Mouse (Mus musculus): ENCODE data around the gene Spa17. TPM values are rescaled to one million over a fixed set of nuclear protein-coding genes. Genes with fewer than 3 reads are reported as not detected.

Gene Spa17
- total and polyA plus RNA-seq, 3 experiments: 0.46 to 2.6 TPM; not detected in 1

DNA sequence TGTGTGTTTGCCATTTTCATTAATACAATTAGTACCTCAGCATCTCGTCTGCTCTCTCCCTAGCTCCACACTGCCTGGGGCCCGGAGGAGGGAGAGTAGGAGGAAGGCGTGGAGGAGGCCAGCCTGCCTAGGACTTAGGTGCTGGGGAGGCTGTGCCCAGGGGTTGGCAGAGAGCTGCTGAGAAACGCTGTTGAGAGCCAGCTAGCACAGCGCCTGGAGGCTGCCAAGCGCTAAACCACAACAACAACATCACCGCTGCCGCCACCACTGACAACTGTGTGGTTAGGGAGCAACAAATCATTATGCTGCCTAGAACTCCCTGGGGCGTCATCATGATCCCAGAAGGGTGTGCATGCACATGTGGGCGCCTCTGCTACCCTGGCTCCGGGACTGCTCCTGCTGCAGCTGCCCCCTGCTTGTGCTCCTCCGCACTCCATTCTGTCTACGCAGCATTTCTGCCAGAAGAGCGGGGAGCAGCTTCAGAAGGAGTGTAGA, 37.0 kb downstream of the Spa17 start:
- Histone ChIP-seq H3K9me3 (replicated peaks; ENCODE audit: insufficient read depth, low read length) (no peaks in the 10 kb centered on the region), H3K27ac (ENCODE audit: control insufficient read depth, low read depth, low read length) (no peak overlapping the region), H3K9ac (ENCODE audit: control insufficient read depth, low read depth, low read length, poor library complexity, severe bottlenecking) (no peak overlapping the region), H3K27me3 (ENCODE audit: control insufficient read depth in 1 of 2, insufficient read depth in 2 of 2, low read length in 2 of 2) (no peaks in the 10 kb centered on the region), H3K4me3 (ENCODE audit: control insufficient read depth in 1 of 2, insufficient read depth in 1 of 2, low read depth in 2 of 2, low read length in 2 of 2) (no peak overlapping the region), H3K36me3 (ENCODE audit: control insufficient read depth in 1 of 2, insufficient read depth in 2 of 2, low read length in 2 of 2) (peaks cover 0 to 24% of the 10 kb centered on the region in 2 experiments; a peak in 2 of 4 replicates), H3K4me1 (ENCODE audit: control insufficient read depth in 1 of 2, insufficient read depth in 2 of 2, low read length in 2 of 2) (peaks cover 20% of the 10 kb centered on the region in 2 experiments), H3K79me2 (ENCODE audit: control insufficient read depth, insufficient read depth, low read length, poor library complexity) (no peaks in the 10 kb centered on the region)
- DNase-seq (ENCODE audit: low read depth, low spot score): no peak
- TF ChIP-seq ZNF384 (IDR thresholded peaks at IDR 0.05; ENCODE audit: low read depth, low read length) (no peak), TAL1 (IDR thresholded peaks at IDR 0.05; ENCODE audit: low read length) (no peak), NELFE (IDR thresholded peaks at IDR 0.05; ENCODE audit: low read depth, low read length) (no peak), MAZ (IDR thresholded peaks at IDR 0.05; ENCODE audit: low read depth, low read length) (no peak), BHLHE40 (IDR thresholded peaks at IDR 0.05; ENCODE audit: borderline replicate concordance, low read depth, low read length) (no peak), ELF1 (IDR thresholded peaks at IDR 0.05; ENCODE audit: low read depth, low read length) (no peak), ETS1 (IDR thresholded peaks at IDR 0.05; ENCODE audit: low read depth, low read length) (no peak), MAFK (IDR thresholded peaks at IDR 0.05; ENCODE audit: borderline replicate concordance, low read depth, low read length) (no peak)

DNA sequence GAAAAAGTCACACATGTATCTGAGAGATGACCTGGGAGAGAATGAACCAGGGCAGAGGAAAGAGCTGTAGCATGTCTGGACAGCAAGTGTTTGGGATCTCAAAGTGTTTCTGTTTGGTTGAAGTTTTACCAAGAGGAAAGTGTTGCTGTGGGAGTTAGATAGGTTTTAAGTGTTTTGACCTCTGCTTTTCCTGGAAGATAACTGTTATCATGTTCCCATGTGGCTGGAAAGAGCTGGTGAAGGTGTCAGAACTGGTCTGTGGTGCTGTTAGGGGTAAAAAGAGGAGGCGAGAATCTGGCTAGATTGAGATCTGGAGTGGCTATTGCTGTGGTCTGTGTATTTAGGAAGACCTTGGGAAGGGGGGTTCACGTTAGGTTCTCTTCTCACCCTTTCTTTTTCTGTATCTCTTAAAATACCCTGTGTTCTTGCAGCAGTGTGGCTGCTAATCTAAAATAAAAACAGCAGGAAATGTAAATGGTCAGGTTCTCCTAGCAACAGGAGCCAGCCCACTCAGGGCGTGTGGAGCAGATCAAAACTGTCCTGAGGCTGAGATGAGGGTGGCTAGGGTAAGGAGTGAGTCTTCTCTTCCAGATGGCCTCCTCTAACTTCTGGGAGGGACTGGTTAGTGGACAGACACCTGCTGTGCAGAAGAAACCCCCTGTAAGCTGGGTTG, 41.2 kb downstream of the Spa17 start:
- H3K36me3 ChIP-seq (ENCODE audit: control insufficient read depth in 1 of 2, insufficient read depth in 2 of 2, low read length in 2 of 2): peaks cover 0 to 57% of the 10 kb centered on the region in 2 experiments; a peak in 2 of 4 replicates
- H3K27me3 ChIP-seq (ENCODE audit: control insufficient read depth in 1 of 2, insufficient read depth in 2 of 2, low read length in 2 of 2): no peaks in the 10 kb centered on the region
- TF ChIP-seq MYB (IDR thresholded peaks at IDR 0.05; ENCODE audit: low read depth, low read length) (0 out of 2 replicates have a peak, but pooled peaks have one; percentile 11), ZC3H11A (IDR thresholded peaks at IDR 0.05; ENCODE audit: low read depth, low read length) (no peak), GATA1 (IDR thresholded peaks at IDR 0.05; ENCODE audit: low read depth, low read length) (peak; percentile 87), POLR2AphosphoS2 (IDR thresholded peaks at IDR 0.05; ENCODE audit: low read length) (no peak), ZKSCAN1 (IDR thresholded peaks at IDR 0.05; ENCODE audit: low read depth, low read length) (no peak), SIN3A (IDR thresholded peaks at IDR 0.05; ENCODE audit: low read length) (peak; percentile 44), MXI1 (IDR thresholded peaks at IDR 0.05; ENCODE audit: low read depth, low read length) (peak; percentile 59), POLR2A (IDR thresholded peaks at IDR 0.05; ENCODE audit: control insufficient read depth in 1 of 2, insufficient read depth in 1 of 2, low read depth in 1 of 2, low read length in 2 of 2, poor library complexity in 1 of 2) (no peak), RAD21 (IDR thresholded peaks at IDR 0.05; ENCODE audit: low read depth, low read length) (no peak), CHD1 (IDR thresholded peaks at IDR 0.05; ENCODE audit: low read depth, low read length) (no peak), ELF1 (IDR thresholded peaks at IDR 0.05; ENCODE audit: low read depth, low read length) (no peak), E2F4 (IDR thresholded peaks at IDR 0.05; ENCODE audit: borderline replicate concordance, low read depth, low read length) (no peak), TCF12 (IDR thresholded peaks at IDR 0.05; ENCODE audit: low read depth, low read length) (peak; percentile 79), KAT2A (conservative IDR thresholded peaks at IDR 0.05; ENCODE audit: low read depth, low read length) (no peak), EP300 (IDR thresholded peaks at IDR 0.05; ENCODE audit: low read depth in 1 of 2, low read length in 2 of 2) (peak; percentile 79 to 80), NRF1 (IDR thresholded peaks at IDR 0.05; ENCODE audit: insufficient read depth, low read depth, low read length, poor library complexity, severe bottlenecking) (no peak), SMC3 (IDR thresholded peaks at IDR 0.05; ENCODE audit: low read depth, low read length) (no peak), TAL1 (IDR thresholded peaks at IDR 0.05; ENCODE audit: low read length) (peak; percentile 59), ETS1 (IDR thresholded peaks at IDR 0.05; ENCODE audit: low read depth, low read length) (peak; percentile 59; the same call in 1 of the 2 replicates), MEF2A (IDR thresholded peaks at IDR 0.05; ENCODE audit: extremely low read depth, insufficient replicate concordance, low read depth, low read length, poor library complexity, severe bottlenecking) (peak; percentile 26; the same call in 1 of the 2 replicates), RCOR1 (IDR thresholded peaks at IDR 0.05; ENCODE audit: low read depth, low read length) (peak; percentile 66; the same call in 1 of the 2 replicates), BHLHE40 (IDR thresholded peaks at IDR 0.05; ENCODE audit: borderline replicate concordance, low read depth, low read length) (no peak), POLR2AphosphoS5 (IDR thresholded peaks at IDR 0.05; ENCODE audit: borderline replicate concordance, low read depth, low read length) (no peak)
- peak overlapping the region in 1 of 2 experiments; percentile 18; a peak in 2 of 4 replicates for H3K4me3 ChIP-seq (ENCODE audit: control insufficient read depth in 1 of 2, insufficient read depth in 1 of 2, low read depth in 2 of 2, low read length in 2 of 2)
- peak overlapping the region; percentile 74 for H3K27ac ChIP-seq (ENCODE audit: control insufficient read depth, low read depth, low read length)
- no peaks in the 10 kb centered on the region for H3K9me3 ChIP-seq (replicated peaks; ENCODE audit: insufficient read depth, low read length)
- H3K9ac ChIP-seq (ENCODE audit: control insufficient read depth, low read depth, low read length, poor library complexity, severe bottlenecking): no peak overlapping the region
- peaks cover 41 to 45% of the 10 kb centered on the region in 2 experiments for H3K4me1 ChIP-seq (ENCODE audit: control insufficient read depth in 1 of 2, insufficient read depth in 2 of 2, low read length in 2 of 2)
- H3K79me2 ChIP-seq (ENCODE audit: control insufficient read depth, insufficient read depth, low read length, poor library complexity): no peaks in the 10 kb centered on the region
- no peak for DNase-seq (ENCODE audit: low read depth, low spot score)
